Mouse (Mus musculus) adrenal gland, postnatal 36 days (tissue): ENCODE results near the gene Spp2. TPM values are rescaled to one million over a fixed set of nuclear protein-coding genes. Genes with fewer than 3 reads are reported as not detected.

Experiments
- DNase-seq, 2 experiments: peaks; one replicate each; pipeline ENCODE4 v3.0.0; 2021; ENCODE audit warnings: mixed read lengths in 1 of 2
- total RNA-seq, 2 experiments: library from RNA; stranded (reverse); gene quantifications; 2 replicates each; pipeline ENCODE4 v1.2.3; 2021

Gene Spp2
- total RNA-seq, 2 experiments from 2014 or later, result not detected

DNA sequence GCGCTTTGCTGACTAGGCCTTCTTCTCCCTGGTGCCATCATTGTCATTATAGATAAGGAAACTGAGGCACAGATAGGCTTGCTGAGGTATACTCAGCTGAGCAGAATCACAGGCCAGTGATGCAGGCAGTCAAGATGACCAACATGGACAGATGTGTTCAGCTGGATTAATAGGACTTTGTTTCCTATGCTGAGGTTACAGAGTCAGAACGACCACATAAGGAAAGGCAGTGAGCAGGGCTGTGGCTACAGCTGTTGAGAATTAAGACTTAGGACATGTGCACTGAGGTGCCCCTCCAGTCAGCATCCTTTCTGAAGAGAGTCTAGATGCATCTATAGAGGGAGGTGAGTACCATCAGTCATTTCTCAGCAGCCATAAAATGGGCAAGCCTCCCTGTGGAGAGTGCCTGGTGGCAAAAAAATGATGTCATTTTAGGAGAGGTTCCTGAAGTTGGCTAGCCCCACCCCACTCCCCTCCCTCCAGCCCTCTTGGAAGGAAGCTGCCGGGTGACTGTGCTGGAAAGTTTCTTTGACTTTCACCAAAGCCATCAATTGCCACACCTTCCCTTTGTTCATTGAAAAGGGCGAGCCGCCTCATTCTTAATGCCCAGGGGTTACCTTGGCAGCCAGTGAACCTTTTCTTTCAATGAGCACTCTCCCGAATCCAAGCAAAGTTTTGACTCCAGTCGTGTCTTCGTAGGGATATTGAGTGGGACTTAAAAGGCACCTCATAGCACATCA lies 59.7 kb downstream of the Spp2 start:
- no peak for DNase-seq

- no peak for DNase-seq
Observed at GRCm38 (mm10) chr1:88467866-88468265, 61.1 kb downstream of the Spp2 start.

- DNase-seq, result no peak
Observed at GRCm38 (mm10) chr1:88468335-88468734, 61.6 kb downstream of the Spp2 start.

- DNase-seq, result peak; percentile 44 to 57
Observed at GRCm38 (mm10) chr1:88469746-88470145, 63.0 kb downstream of the Spp2 start.

DNA sequence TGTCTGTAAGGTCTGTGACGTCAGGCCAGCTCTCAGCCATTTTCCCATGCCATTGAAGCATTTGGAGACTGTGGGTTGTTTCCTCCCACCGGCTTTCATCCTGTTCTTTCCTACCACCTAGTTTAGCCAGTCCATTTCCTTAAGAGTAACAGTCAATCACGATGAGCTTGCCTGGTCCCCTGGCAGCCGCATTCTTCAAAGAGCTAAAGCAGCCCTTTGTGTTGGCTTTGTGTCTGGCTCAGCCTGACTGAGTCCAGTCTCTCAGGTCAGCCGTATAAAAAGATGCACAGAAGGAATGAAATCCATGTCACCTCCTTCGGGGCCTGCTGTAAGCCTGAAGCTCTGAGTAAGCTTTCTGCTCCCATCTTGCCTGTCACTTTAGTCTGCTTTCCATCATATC lies 65.5 kb downstream of the Spp2 start:
- DNase-seq, result no peak

GRCm38 (mm10) chr1:88473899-88474298 lies 67.1 kb downstream of the Spp2 start:
- no peak for DNase-seq

- DNase-seq, result peak; percentile 42 to 44
Observed at GRCm38 (mm10) chr1:88474598-88474997, 67.8 kb downstream of the Spp2 start.

GRCm38 (mm10) chr1:88475502-88475953 lies 68.8 kb downstream of the Spp2 start:
- peak; percentile 51 to 57 for DNase-seq

Other genes starting within 250 kb of the Spp2 start
- gene Ugt1a5, start 240.9 kb upstream of the Spp2 start, total RNA-seq, result under 1 TPM; 0.17 to 0.20 TPM
- under 1 TPM in 1 of 2 experiments, not detected in 1; 0.33 TPM for gene Ugt1a2, start 206.4 kb upstream of the Spp2 start, total RNA-seq
- 1 to 10 TPM; 1.5 to 5.9 TPM for gene Dnajb3, start 201.2 kb upstream of the Spp2 start, total RNA-seq
- gene Ugt1a1, start 195.0 kb upstream of the Spp2 start, total RNA-seq, result 10 to 100 TPM in 1 of 2 experiments, under 1 TPM in 1; 0.73 to 55.5 TPM
- under 1 TPM; 0.30 to 0.43 TPM for gene Mroh2a, start 180.0 kb upstream of the Spp2 start, total RNA-seq
- 10 to 100 TPM; 31.0 to 35.9 TPM for gene Hjurp, start 129.3 kb upstream of the Spp2 start, total RNA-seq
- gene Trpm8, start 129.3 kb upstream of the Spp2 start, total RNA-seq, result not detected
- not detected for gene Glrp1, start 103.1 kb downstream of the Spp2 start, total RNA-seq